Mouse (Mus musculus) MEL (cell line): ENCODE measurements at regions not wholly inside any gene's neighbourhood (a gene's known extent, or its start where the extent isn't known, plus 50 kb on each side); places are given as distances from the start of the nearest gene placed in this dataset.

Experiments used
- EP300 ChIP-seq, 2 experiments: IDR thresholded peaks; 2 replicates each; pipeline ENCODE4 v1.6.1; 2011; ENCODE audit warnings: improper control_type of control experiment in 2 of 2, low read length in 2 of 2, low read depth in 1 of 2, mild to moderate bottlenecking in 1 of 2
- MAX ChIP-seq: IDR thresholded peaks from 2 replicates; pipeline ENCODE4 v1.6.1; 2011; ENCODE audit warnings: low read length, improper control_type of control experiment
- NELFE ChIP-seq: IDR thresholded peaks from 2 replicates; pipeline ENCODE4 v1.6.1; 2011; ENCODE audit warnings: low read depth, low read length, improper control_type of control experiment
- NRF1 ChIP-seq: IDR thresholded peaks from 2 replicates; pipeline ENCODE4 v1.6.1; 2014; ENCODE audit warnings: low read depth, mild to moderate bottlenecking, inconsistent platforms, low read length, improper control_type of control experiment, moderate library complexity; ENCODE audit not compliant: poor library complexity, insufficient read depth, severe bottlenecking
- RCOR1 ChIP-seq: IDR thresholded peaks from 2 replicates; pipeline ENCODE4 v1.6.1; 2012; ENCODE audit warnings: low read depth, mild to moderate bottlenecking, inconsistent platforms, low read length, improper control_type of control experiment

GRCm38 (mm10) chr8:95991826-95992463 lies 103.6 kb upstream of the Got2 start:
- TF ChIP-seq RCOR1 (no peak), EP300 (IDR thresholded peaks at IDR 0.05; ENCODE audit: low read depth in 1 of 2, low read length in 2 of 2) (no peak), NELFE (no peak), MAX (no peak), NRF1 (no peak)
